Mouse (Mus musculus) common myeloid progenitor, adult 5-6 weeks (primary cell): Measurements from ENCODE around the gene Pam16. TPM values are rescaled to one million over a fixed set of nuclear protein-coding genes. Genes with fewer than 3 reads are reported as not detected.
"Not testable (repeated sequence)": the region's sequence is repeated elsewhere in the genome, so short reads cannot be mapped to it uniquely, and the experiment has no call there.

Experiments
- ATAC-seq: replicated peaks from 2 replicates; pipeline ENCODE4 v1.8.0; 2016; ENCODE audit warnings: low read depth, mild to moderate bottlenecking, moderate TSS enrichment, inconsistent platforms; ENCODE audit not compliant: poor library complexity, severe bottlenecking
- total RNA-seq: library from RNA; stranded (forward); fragments of 200-1000, 187-1606 nt; gene quantifications from 2 replicates; pipeline ENCODE4 v1.2.3, GENCODE M21; 2017

Gene Pam16
- total RNA-seq, 1 experiment from 2014 or later, result 8.3 TPM

GRCm38 (mm10) chr16:4595527-4595963, 29.2 kb downstream of the Pam16 start:
- ATAC-seq, result no peak

DNA sequence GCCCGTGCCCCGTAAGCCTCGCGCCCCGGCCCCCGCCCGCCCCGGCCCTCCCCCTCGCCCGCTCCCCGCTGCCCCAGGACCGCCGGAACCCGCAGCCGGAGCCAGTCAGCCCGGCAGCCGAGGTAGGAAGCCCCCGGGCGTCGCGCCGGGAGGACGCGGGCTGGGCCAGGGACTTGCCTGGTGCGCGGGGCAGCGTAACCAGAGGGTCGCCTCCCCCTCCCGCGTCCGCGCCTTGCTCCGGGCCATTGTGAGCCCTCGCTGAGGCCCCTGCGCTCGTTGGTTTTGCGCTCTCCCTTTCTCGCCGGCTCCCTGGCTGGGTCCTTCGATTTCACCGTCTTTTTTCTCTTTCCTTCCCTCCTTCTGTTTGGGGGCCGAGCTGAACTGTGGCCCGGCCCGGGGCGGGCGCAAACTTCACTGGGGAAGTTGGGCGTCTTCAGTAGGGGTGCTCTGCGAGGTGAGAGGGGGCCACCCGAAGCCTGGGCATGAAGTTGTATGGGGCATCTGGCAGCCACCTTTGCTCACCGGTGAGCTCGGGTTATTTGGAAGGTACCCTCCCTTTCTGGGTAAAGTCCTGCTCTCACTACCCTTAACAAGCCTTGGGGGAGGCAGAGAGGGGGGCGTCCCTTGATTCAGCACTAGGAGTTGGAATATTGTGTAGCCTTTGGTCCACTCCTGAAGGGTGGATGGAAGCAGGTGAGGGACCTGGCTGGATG, 29.8 kb downstream of the Pam16 start:
- no peak; the same call in 1 of the 2 replicates for ATAC-seq

DNA sequence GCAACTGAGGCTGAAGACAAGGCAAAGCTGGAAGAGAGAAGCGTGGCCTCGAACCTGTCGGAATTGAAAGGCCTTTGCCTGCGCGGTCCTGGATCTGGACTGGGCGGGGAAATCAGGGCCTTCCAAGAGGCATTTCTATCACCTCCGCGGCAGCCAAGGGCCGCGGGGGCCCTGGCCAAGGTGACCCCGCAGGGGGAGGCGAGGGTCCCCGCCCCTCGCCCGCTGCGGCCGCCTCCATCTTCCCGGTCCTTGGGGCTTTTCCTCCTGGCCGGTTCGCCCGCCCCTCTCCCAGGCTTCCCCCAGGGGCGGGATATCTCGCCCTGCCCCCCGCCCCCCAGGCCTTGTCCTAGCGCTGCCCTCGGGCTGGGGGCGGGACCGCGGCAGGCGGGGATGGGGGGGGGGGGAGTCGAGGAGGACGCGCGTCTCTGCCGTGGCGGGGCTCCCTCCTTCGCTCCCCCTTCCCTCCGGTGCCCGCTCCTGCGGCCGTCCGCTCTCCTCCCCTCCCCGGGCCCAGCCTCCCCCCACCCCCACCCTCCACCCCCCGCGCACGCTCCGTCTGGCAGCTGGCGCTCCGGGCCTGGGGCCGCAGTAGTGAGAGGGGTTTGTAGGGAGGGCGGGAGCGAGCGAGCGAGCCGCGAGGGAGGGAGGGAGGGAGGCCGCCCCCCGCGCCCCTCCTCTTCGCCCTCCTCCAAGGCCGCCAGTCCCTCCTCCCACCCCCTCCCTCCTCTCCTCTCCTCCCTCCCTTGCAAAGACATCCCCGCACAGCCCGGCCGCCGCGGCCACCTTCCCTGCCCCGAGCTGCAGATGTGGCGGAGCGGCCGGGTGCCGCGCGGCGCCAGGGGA, 30.6 kb downstream of the Pam16 start, which contains the start of gene Glis2:
Gene Glis2 (plus strand): TSS at position 743 of the 843 bp plus-strand sequence.
- ATAC-seq, result peak; percentile 28

DNA sequence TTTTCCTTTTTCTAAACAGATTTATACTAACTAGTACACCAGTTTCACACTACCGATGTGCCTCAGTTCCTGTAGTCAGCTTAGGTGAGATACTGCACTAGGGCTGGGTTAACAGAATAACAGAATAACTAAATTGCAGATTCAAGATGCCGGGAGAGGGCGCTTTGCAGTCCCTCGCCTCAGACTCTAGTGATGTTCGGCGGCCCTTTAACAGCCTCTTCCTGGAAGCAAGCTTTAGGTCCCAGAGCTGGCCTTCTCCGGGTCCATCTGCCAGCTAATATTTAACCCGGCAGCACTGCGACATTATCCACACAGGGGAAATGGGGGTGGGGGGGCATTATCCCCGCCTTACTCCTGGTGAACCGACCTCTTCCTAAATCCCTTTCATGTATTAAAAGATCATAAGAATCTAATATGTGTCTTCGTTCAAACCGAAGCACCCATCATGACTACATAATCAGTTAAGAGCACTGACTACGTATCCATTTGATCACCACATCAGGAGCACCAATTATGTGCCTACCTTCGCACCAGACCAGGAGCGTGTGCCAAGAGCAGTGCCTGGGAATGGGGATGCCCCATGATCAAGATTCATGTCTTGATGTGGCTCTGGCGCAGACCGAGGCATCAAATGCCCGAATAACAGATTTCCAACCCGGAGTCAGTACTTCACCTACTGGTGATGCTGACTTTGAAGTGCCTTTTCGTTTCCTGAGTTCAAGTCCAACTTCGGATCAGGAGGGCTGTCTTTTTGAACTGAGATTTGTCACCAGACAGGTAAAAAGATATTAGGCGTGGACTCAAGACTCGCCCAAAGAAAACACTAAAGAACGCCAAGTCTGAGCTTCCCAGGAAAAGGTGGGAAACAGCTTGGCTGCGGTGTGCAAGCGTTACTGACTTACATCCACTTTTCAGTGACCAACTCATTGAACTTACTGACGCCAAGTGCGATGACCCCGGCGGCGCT, 31.6 kb downstream of the Pam16 start:
- peak; percentile 51 for ATAC-seq

- no peak for ATAC-seq
These were observed 34.6 kb downstream of the Pam16 start for GRCm38 (mm10) chr16:4590236-4590635.

- ATAC-seq, result no peak
These were observed 37.1 kb downstream of the Pam16 start for GRCm38 (mm10) chr16:4587516-4588210.

- ATAC-seq, result peak; percentile 94
These were observed 38.2 kb downstream of the Pam16 start for GRCm38 (mm10) chr16:4586531-4587123.

DNA sequence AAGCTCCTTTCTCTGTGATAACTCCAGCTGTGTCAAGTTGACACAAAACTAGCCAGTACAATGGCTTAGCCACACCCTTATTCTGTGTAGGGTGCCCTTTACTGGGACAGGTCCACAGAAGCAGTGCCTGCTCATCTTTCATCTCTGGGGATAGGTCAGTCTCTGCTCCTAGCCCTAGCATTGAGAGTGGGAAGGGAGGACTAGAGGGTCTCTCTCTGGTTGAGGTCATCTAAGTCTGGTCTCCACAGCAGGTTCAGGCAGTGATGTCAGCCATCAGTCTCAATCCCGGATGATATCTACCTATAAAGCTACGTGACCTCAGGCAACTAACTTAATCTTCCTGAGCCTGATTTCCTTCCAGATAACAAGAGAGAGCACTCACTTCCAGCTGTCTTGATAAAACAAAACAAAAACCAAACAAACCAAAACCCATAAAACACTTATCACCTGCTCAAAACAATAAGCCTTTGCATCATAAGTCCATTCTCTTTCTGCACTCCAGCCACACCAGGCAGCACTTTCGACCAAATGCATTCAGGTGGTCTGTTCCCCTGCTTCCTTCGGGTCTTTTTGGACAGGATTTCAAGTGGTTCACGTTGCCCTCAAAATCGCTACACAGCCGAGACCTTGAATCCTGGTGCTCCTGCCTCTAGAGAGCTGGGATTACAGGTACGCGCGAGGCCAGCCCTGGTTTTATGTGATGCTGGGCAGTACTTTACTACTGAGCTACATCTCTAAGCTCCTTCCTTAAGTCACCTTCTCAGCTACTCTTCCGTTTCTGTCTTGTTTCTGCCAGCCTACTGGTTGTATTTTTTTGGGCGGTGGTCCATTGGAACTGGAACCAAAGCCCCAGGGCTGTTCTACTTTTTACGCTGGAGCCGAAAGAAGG, 38.9 kb downstream of the Pam16 start:
- ATAC-seq, result peak; percentile 4; the same call in 1 of the 2 replicates

DNA sequence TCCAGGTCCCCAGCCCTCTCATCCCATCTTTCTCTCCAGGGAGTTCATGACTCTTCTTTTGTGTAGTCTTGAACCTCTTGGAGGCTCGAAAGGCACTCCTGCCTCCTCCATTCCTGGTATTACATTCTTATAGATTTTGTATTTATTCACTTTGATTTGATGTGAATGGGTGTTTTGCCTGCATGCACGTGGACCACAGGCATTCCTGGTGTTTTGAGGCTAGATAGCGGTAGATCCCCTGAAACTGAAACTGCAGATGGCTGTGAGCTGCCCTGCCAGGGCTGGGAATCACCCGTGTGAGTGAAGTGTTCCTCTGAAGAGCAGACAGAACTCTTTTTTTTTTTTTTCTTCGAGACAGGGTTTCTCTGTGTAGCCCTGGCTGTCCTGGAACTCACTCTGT, 40.4 kb downstream of the Pam16 start:
- no peak for ATAC-seq

DNA sequence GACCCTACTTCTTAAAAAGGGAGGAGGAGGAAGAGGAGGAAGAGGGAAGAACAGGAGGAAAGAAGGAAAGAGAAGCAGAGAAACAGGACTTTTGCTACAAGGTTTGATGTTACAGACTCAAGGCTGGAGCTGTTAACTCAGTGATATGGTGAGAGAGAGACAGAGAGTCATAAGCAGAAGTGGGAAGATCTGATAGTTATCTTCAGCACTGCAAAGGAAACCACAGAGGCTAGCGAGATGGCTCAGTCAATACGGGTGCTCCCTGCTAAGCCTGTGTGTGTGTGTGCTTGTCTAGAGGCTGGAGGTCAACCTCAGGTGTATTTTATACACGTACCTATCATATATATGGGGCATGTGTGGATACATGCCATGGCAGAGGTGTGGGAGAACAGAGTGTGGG, 41.0 kb downstream of the Pam16 start:
- ATAC-seq, result peak; percentile 59

DNA sequence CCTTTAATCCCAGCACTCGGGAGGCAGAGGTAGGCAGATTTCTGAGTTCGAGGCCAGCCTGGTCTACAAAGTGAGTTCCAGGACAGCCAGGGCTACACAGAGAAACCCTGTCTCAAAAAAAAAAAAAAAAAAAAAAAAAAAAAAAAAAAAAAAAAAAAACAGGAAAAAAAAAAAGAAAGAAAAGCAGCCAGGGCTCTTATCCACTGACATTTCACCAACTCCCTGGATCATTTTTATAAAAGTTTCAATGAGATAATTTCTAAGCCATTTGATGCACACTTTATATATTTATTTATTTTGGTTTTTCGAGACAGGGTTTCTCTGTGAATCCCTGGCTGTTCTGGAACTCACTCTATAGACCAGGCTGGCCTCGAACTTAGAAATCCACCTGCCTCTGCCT, 43.6 kb downstream of the Pam16 start:
- ATAC-seq, result not testable (repeated sequence)

GRCm38 (mm10) chr16:4578630-4579029, 46.2 kb downstream of the Pam16 start:
- ATAC-seq, result 0 out of 2 replicates have a peak, but pooled peaks have one; percentile 20

GRCm38 (mm10) chr16:4576873-4577272, 47.9 kb downstream of the Pam16 start:
- ATAC-seq, result peak; percentile 98

GRCm38 (mm10) chr16:4576038-4576437, 48.8 kb downstream of the Pam16 start:
- no peak for ATAC-seq

DNA sequence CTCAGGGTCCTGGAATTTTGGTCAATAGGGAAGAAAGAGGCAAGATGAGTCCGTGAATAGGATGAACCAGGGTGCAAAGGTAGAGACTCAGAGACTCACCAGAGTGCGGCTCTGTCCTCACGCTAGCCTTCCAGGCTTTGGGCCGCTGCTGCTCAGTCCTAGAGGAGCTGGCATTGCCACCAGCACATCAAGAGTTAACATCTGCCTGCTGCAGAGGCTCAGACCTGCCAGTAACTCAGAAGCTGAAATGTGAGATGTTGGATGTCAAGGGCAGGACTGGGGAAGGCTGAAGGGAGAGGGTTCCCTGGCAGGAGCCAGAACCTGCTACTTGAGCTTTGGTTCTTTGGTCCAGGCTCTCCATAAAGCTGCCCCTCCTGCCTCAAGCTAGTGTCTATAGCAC, 54.1 kb downstream of the Pam16 start:
- no peak for ATAC-seq

DNA sequence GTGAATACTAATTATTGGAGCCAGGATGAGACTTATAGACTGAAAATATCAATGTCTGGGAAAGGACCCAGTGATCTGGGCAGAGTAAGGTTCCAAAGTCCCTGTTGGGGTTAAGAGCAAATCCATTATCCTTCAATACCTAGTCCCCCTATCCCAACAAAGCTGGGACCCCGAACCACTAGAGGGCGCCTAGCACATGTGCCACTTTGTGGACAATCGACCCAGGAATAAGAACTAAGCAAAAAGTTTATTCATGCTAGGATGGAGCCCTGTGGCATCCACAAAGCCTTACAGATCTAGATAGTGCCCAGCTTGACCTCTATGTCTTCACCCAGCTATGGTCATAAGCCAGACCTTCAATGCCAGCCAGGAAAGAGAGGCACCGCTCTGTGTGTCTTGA, 56.9 kb downstream of the Pam16 start:
- peak; percentile 89 for ATAC-seq
